Comparison of ENCODE assay signal across 7 mouse cellular contexts in the genomic region with DNA sequence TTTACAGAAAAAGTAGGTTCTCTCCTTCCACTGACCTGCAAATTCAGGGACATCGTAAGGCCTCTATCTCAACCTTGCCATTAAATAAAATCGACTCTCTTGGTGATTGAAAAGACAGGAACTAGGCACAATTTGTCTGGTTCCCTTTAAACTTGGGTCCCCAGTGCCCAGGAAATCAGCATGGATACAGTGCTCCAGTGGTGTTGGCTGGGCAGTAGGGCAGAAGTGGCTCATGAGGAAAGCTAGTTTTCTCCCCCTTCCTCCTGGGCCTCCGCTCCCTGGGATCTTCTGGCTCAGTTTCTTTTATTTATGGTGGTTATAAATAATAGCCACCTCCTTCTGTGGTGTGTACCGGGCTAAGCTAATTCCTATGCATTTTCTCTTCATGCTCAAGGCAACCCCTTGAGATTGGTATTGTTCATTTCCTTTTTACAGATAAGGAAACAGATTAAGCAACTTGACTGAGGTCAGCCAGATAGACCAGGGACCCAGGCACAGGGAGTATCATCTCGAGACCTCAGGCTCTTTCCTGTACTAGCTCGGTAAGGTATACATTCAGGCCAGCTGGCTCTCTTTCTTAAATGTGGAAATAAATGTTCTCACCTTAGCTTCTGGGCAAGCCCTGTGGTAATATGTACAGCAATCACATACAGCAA. TPM values are rescaled to one million over a fixed set of nuclear protein-coding genes. Genes with fewer than 3 reads are reported as not detected.
DNase-seq lines count a peak whose midpoint lies in the region; ATAC-seq and TF ChIP-seq lines count a peak whose summit lies in the region.

A gene (plus strand): TSS at position 214 of the 656 bp plus-strand sequence.

- DNase-seq in lung, postnatal 25 days (ENCODE audit: low spot score): no peak
- DNase-seq in fat pad, adult 2 months (ENCODE audit: extremely low read depth, low read depth, low spot score): peak; percentile 87
- DNase-seq in large intestine, adult 2 months (ENCODE audit: low read depth, low spot score): no peak
- DNase-seq in right cerebral cortex, postnatal 10 days (ENCODE audit: low spot score in 2 of 2): no peak
- no peak for DNase-seq in urinary bladder, postnatal 4 days (ENCODE audit: low spot score in 2 of 2)

- TF ChIP-seq CTCF in olfactory bulb, adult 2 months (IDR thresholded peaks at IDR 0.05; ENCODE audit: insufficient read depth, low read depth, low read length): no peak

- H3K4me1 ChIP-seq in lung, embryonic 15.5 days: peaks cover 38% of the 10 kb centered on the region
- H3K4me1 ChIP-seq in olfactory bulb, adult 2 months (ENCODE audit: control insufficient read depth, insufficient read depth, low read length): peaks cover 15% of the 10 kb centered on the region

- no peaks in the 10 kb centered on the region for H3K27me3 ChIP-seq in lung, embryonic 15.5 days

- H3K27ac ChIP-seq in lung, embryonic 15.5 days: peak within 1 kb of the TSS; percentile 96
- H3K27ac ChIP-seq in olfactory bulb, adult 2 months (ENCODE audit: insufficient read depth, low read depth, low read length): peak within 1 kb of the TSS; percentile 83

- no peak for TF ChIP-seq POLR2A in olfactory bulb, adult 2 months (IDR thresholded peaks at IDR 0.05; ENCODE audit: insufficient read depth, low read depth, low read length)

- peak within 1 kb of the TSS; percentile 71 for H3K4me3 ChIP-seq in lung, embryonic 15.5 days
- peak within 1 kb of the TSS; percentile 60 for H3K4me3 ChIP-seq in olfactory bulb, adult 2 months (ENCODE audit: insufficient read depth, low read depth, low read length)

- no peak for ATAC-seq in lung, embryonic 15.5 days (ENCODE audit: borderline replicate concordance, extremely low read depth, low FRiP score, low TSS enrichment)

- H3K4me2 ChIP-seq in lung, embryonic 15.5 days: peak within 1 kb of the TSS; percentile 57

- H3K36me3 ChIP-seq in lung, embryonic 15.5 days: no peaks in the 10 kb centered on the region

- peak within 1 kb of the TSS; percentile 67 for H3K9ac ChIP-seq in lung, embryonic 15.5 days

- WGBS in lung, embryonic 15.5 days: 20% methylated on average over 6 of the region's 6 CpGs
- 15% methylated on average over 6 of the region's 6 CpGs for WGBS in large intestine, adult 2 months
- WGBS in olfactory bulb, adult 2 months: 18% methylated on average over 6 of the region's 6 CpGs

- H3K9me3 ChIP-seq in lung, embryonic 15.5 days: no peaks in the 10 kb centered on the region

RNA-seq across cellular contexts. Expression of the gene that starts here (rescaled TPM):
- 0.26 and 0.57 TPM in 2 replicates for polyA plus RNA-seq in lung, embryonic 15.5 days (2015; fragmentation: Nextera tagmentation; extraction: Ambion mirVana)
- polyA plus RNA-seq in large intestine, adult 2 months (2012; rRNA removed): 73.8 and 101 TPM in 2 replicates
- not detected in 2 replicates for polyA plus RNA-seq in olfactory bulb, adult 2 months (2012; ENCODE audit: insufficient read depth, insufficient read length, low replicate concordance, missing spikeins)

Comparison
In these comparisons a context has a peak if more than half of its experiments do, and no peak if none do; other contexts are left out.
1. RNA of the gene that starts here (polyA plus RNA-seq): 73.8 to 101 TPM in large intestine, adult 2 months; 0.26 to 0.57 TPM in lung, embryonic 15.5 days and not detected in olfactory bulb, adult 2 months; every median in the first group is over 10 times any median in the second.